Mouse (Mus musculus) retina, embryonic 14.5 days (tissue): ENCODE measurements at regions not wholly inside any gene's neighbourhood (a gene's known extent, or its start where the extent isn't known, plus 50 kb on each side); places are given as distances from the start of the nearest gene placed in this dataset.

Experiments used
- DNase-seq: peaks from one replicate; pipeline ENCODE4 v3.0.0-alpha.2; 2015; ENCODE audit warnings: low spot score

DNA sequence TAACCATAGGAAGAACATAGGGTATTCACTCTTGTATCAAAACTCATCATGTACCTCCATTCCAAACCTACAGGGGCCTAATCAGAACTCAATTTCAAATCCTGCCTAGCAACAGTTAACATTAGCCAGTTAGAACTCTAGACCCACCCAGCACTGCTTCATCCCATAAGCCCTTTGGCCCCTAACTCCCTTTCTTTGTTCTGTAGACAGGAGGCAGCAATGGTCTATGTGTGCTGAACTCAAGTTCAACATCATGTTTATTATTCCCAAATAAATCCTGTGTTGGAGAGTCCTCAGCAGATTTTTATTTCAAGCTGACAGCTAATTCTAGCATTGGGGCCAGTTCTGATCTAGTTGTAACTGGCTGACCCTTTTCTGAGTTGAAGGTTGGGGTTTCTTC, 112.2 kb downstream of the Ipo8 start:
- no peak for DNase-seq

DNA sequence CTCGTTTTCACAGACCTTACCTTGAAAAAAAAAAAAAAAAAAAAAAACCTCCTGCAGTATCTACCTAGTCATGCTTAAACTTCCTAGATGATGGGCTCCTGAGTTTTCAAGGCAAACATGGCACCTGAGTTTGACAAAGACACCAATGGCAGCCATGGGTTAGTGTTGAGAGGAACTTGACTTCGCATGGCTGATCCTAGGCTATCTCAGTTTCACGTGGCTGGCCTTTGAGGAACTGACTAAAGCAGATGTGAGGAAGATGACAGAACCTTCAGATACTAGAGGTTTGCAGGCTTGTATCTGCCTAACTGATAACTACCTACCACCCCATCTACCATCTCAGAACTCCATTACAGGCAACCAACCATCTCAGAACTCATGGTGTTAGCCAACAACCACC, 120.9 kb downstream of the Ipo8 start:
- DNase-seq = no peak

DNA sequence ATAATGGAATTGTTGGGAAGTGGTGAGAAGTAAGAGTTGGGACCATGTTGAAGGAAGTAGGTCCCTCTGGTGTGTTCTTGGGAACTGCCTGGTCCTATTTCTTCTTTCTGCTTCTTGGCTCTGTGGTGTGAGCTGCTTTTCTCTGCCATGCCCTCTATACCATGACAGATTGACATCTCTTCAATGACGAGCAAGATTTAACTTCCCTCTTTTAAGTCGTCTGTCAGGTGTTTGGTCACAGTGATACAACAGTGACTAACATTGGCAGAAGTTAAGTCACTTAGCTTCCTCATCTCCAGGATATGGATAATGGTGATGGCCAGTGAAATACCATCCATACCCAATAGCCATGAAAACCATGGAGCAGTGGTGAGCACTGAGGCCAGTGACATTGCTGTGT, 122.9 kb downstream of the Ipo8 start:
- DNase-seq = no peak

DNA sequence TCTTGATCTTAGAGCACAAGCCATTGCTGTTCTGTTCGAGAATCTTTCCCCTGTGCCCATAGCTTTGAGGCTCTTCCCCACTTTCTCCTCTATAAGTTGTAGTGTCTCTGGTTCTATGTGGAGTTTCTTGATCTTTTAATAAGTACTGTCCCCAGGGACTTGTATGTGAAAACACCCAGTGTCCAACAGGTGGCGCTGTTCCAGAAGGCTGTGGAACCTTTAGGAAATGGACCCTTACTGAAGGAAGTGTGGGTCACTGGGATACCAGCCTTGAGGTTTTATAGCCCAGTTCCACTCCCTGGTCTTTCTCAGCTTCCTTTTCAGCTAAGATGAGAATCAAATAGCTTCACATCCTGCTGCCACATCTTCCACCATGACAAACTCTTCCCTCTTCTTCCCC, 125.6 kb downstream of the Ipo8 start:
- DNase-seq = peak; percentile 72

DNA sequence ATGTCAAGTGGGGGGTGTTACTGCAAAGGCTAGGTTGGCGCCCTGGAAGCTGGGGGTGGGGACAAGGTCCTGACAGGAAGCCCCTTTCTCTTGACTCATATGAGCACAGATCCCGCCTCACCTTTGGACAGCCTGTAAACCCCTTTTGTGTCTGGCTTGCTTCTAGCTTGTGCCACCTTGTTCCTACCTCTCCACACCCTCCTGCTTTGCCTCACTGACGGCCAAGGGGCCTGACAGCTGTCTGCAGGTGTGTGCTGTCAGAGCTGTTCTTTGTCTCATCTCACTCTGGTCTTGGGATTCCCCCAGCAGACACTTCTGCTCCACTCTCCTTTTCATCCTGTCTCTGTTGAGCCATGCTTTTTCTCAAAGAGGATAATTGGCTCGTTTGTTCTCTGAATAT, 137.9 kb downstream of the Ipo8 start:
- DNase-seq = no peak

DNA sequence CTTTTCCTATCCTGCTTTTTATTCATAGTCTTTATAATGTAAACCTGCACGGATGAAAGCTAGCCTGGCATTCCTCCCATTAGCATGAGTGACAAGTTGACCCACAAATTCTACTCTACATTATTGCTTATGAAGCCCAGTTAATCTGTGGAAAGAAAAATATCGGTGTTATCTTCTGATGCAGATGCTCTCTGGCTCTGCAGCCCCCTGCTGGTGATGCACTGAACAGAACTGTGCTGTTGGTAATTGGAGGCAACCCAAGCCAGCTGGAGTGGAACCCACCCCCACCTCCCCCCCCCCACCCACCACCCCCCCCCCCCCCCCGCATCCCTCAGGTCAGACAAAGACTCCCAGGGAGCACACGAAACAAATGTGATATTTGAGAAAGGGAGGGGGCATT, 143.5 kb downstream of the Ipo8 start:
- DNase-seq = peak; percentile 80

DNA sequence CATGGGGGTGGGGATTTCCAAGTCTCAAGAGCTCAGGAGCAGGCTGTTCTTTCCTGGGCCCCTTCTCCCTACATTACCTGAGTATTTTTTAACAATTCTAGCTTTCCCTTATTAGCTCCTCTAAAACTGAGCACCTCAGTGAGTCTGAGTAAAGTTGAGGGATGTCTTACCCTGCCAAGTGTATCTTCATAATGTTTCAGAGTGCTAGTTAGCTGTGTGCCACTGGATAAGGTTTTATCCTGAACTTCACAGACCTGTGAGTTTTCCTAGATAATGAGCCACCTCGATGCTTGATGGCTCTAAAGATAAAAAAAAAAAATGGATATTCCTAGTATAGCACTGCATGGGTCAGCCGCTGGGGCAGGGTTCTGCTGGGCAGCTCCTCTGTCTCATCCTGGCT, 171.1 kb downstream of the Ipo8 start:
- no peak for DNase-seq

DNA sequence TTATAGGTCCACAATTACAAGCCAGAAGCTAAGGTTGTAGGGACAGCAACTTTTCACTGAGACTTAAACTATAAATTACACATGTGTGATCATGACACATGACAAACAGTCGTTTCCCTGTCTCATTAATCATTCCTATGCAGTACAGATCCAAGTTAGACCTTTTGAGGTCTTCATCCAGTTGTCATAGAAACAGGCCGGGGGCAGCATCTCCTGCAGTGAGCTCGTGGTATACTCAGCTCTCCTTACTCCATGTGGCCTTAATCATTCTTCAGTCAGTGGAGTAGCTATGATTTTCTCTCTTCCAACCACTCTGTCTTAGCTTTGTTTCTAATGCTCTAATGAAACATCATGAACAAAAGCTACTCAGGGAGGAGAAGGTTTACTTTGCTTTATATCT, 178.1 kb downstream of the Ipo8 start:
- DNase-seq = no peak

DNA sequence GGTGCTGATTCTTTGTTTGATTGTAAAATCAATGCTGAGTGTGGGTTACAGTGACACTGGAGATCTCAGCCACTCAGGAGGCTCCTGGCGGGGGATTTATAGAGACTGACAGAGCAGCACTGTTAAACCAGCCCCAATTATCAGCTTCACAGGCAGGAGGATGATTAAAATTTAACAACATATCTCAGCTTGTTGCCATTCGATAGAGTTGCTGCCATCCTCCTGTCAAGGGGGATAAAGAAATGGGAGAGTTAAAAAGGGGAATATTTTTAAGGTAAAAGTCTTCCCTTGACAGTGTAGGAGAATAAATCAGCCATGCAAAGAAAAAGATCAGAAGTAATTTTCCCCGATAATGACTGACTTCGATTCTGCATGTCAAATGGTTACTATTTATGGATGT, 178.8 kb downstream of the Ipo8 start:
- peak; percentile 27 for DNase-seq

DNA sequence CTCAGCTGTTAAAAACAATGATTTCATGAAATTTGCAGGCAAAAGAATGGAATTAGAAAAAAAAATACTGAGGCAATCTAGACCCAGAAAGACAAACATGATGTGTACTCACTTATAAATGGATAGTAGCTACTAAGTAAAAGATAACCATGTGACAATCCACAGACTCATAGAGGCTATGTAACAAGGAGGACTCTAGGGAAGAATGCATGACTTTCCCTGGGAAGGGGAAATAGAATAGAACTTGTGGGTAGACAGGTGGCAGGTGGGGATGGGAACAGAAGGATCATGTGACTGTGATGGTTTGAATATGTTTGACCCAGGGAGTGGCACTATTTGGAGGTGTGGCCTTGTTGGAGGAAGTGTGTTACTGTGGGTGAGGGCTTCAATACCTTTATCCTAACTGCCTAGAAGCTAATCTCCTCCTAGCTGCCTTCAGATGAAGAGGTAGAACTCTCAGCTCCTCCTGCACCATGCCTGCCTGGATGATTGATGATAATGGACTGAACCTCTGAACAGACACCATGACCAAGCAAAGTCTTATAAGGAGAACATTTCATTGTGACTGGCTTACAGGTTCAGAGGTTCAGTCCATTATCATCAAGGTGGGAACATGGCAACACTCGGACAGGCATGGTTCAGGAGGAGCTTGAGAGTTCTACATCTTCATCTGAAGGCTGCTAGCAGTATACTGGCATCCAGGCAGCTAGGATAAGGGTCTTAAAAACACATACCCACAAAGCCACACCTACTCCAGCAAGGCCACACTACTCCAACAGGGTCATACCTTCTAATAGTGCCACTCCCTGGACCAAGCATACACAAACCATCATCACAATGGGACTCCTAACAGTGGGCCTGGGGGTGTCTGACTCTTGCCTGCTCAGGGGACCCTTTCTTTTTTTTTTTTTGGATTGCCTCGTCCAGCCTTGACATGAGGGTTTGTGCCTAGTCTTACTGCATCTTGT, 183.6 kb downstream of the Ipo8 start:
- no peak for DNase-seq

DNA sequence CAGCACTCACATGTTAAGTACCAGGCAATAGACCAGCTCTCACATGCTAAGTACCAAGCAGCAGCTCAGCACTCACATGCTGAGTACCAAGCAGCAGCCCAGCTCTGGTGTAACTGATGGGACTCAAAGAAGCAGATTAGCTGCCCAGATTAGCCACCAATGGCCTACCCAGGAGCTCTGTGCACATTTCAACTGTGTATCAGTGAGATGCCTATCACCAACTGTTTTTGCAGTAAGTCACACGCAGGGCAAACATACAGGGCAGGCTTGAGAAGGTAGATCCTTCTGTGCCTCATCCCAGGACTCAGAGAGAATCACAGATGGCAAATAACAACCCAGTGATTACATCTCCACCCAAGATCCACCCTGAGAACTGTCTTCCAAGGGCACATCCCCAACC, 190.7 kb downstream of the Ipo8 start:
- no peak for DNase-seq

DNA sequence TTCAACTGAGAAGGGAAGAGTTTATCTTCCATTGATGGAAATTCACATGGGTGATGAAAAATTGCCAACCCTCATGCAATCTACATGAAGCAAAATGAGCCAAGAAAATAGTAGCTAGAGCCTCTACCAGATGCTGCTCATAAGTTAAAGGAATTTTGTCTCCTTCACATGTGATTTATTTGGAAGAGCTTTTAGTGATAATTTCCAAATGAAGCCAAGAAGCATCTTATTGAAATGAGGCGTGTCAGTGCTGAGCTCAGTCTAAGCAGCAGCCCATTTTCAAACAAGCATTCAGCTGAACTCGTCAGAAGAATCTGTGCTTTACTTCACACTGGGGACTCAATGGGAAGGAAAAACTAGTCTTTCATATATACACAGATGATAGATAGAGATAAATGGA, 190.0 kb upstream of the Tmtc1 start:
- DNase-seq = no peak

DNA sequence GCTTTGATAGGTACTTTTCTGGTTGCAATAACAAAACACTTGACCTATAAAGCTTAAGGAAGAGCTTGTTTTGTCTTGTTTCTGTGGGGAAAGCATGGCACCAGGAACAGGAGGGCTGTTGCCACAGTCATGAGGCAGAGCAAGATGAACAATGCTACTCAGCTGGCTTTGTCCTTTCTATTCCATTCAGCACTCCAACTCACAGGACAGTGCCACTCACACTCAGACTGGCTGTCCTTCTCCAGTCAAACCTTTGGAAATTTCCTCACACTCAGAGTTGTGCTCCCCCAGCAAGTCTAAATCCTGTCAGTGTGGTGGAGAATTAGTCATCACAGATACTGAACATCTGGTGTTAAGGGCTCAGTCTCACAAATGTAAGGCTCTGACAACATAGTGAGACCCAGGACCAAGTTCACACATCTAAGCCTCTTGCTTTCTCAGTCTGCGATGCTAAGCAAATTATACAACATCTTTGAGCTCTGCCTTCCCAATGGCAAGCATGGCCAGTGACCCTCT, 183.0 kb upstream of the Tmtc1 start:
- DNase-seq = no peak

DNA sequence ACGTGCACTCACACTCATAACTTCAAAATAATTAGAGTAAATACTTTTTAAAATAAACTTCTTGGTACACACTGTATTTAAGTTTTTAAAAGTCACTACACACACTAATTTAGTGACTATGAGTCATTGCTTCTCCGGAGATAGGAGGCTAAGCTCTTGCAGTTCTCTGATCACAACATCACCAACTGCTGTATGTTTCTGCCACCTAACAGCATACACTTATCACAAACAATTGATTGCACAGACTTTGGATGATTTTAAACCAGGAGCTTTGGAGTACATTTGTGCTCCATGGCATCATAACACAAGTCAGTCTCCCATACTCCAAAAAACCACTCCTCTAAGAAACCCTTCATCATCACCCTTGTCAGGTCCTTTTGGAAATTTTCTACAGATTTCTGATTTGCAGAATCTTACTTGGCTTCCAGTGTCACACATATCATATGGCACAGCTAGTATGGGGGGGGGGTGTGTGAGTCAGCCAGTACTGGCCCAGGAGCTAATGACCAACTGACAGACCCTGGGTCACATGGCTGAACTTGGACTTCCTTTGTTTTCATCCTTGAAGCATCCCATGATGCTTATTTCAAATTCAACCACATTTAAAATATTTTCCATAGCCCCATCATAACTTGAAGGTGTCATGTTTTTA, 179.1 kb upstream of the Tmtc1 start:
- DNase-seq = no peak

DNA sequence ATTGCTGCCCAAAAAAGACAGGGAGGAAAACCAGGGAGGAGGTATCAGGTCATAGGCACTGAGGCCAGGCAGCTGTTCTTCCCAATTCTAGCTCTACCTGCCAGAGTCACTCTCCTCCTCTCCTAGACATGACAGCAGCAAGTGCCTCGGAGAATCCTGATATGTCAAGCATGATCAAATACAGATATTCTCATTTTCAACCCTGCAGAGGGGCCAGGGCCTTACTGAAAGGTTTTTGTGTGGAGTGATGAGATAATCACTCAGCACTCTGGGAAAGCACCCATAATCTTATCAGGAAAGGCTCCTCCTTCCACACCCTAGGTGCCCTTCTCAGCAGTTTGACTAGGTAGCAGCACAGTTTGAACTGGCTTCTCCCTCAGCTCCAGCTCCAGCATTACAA, 175.8 kb upstream of the Tmtc1 start:
- DNase-seq = no peak

DNA sequence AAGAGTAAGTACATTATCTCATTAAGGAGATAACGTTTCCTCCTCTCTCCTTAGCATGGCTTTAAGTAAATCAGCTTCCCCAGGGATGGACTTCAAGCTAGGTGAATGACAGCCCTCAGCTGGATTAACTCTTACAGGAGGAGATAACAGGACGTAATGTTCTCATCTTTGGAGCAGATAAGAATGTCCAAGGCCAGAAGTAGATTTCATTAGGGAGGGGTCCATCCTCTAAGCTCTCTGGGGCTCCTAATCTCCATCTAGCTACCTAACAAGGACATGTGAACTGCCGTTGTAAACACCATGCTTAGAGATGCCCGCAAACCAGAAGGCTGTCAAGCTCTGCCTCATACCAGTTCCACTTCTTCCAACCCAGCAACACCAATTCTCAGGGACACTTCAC, 171.7 kb upstream of the Tmtc1 start:
- peak; percentile 39 for DNase-seq

DNA sequence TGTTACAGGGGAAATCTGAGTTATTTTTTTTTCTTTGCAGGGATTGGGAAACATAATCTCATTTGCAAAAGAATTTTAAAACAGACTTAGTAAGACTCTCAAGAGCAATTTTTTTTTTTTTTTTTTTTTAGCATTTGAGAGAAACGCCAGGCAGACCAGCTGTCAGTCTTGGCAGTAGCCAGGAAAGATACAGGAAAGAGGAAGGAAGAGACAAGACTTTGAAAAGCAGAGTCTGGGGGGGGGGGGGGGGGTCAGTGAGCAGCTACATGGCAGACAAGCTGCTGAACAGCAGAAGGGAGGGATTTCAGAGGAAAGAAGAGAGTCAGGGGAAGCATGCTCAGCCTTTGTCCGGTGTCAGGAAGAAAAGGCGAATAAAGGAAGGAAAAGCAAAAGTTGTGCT, 171.3 kb upstream of the Tmtc1 start:
- DNase-seq = no peak

DNA sequence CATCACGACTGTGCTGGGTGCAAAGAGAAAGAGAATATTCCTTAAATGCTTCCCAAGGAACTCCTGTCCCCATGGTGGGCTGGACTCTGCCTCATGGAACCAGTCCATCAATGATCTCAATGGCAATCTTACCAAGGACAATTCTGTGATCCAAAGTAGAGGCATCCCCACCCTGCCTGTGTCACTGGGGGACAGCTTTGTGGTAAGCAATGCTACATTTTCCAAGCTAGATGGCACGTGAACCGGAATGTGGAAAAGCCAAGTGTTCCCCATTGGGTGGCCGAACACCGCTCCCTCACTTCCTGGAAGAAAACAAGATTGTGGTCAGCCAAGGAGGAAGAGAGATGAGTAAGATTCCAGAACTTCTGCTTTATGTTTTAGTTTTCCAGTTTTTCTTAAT, 164.7 kb upstream of the Tmtc1 start:
- DNase-seq = no peak

DNA sequence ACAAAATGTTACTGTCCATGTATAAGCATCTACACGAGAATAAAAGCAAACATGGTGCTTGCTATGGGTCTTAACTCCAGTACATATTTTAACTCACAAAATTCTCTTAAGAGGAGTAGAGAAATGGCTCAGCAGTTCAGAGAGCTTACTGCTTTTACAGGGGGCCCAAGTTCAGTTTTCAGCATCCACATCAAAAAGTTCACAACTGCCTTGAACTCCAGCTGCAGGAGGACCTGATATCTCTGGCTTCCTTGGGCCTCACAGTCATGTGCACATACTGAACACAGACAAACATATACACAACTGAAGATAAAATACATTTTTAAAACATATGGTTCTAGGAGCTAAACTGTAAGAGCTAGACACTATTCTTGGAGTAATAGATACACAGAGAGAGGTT, 161.0 kb upstream of the Tmtc1 start:
- DNase-seq = no peak

DNA sequence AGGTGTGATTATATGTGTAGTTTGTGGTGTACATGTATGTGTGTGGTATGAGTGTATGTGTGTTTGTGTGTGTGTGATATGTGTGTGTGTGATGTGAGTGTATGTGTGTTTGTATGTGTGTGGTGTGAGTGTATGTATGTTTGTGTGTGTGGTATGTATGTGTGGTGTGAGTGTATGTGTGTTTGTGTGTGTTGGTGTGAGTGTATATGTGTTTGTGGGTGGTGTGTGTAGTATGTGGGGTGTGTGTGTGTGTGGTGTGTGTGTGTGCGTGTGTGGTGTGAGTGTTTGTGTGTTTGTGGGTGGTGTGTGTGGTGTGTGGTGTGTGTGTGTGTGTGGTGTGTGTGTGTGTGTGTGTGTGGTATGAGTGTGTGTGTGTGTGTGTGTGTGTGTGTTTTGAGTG, 160.6 kb upstream of the Tmtc1 start:
- no peak for DNase-seq

DNA sequence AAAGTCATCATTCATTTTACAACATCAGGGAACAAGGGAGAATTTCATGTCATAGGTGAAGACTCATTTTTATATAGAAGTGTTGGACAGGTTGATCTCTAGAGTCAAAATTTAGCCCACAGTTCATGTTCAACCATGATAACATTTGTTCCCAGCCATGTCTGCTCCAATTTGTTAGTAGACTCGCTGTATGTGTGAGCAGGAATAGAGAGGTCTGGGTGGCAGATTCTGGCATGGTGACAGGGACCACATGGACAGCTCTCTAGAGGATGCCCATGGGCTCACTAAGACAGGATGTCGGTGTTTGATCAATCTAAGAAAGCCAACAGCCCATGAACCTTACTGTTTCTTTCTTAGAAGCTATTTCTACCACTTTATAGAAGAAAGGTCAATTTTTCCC, 159.7 kb upstream of the Tmtc1 start:
- no peak for DNase-seq

DNA sequence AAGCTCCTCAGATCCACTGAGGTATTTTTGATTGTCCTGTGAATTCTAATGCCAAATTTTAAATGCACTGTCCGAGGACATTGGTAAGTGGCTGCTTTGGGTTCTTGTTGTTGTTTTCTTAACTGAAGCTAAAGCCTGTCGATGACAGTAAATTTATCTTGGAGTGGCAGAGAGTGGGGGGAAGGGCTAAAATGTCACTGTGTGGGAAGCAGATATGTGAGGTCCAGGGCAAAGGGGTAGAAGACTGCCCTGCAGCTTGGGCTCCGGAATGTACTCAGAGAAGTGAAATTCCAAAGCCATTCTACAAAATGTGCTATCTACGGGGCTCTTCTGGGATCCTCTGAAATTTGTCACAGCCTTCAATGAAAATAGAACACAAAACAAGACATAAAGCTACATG, 159.3 kb upstream of the Tmtc1 start:
- DNase-seq = no peak

DNA sequence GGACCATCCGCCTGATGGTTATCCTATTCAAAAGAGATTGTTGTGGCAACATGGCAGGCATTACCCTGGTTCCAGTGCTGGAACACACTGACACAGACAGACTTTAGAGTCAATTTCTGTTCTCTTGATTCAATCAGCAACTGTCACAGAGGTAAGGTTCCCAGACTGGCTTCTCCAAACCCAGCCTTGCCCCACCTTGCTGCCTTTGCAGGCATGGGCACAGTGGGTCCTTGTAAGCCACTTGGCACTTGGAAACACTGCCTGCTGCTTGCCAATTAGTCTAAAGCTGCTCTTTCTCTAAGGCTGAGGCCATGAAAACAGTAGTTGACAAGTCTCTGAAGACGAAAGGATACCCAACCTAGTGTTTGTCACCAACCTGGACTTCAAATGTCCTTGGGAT, 158.7 kb upstream of the Tmtc1 start:
- no peak for DNase-seq

DNA sequence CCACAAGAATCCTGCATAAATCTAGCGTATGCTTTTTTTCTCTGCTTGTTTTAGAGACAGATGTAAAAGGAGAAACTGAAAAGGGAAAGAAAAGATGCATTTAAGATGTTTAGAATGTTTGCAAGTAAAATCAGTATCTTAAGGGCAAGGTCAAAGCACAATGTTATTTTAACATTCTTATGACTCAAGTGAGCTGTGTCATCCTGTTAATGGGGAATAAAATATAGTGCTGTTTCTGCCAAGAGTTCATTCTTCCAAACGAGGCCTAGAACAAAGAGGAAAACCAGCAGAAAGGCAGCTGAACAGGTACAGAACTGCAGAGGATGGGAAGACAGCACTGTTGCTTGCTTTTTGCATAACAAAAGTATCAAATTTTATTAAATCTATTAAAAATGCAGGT, 156.7 kb upstream of the Tmtc1 start:
- DNase-seq = no peak
